Mouse (Mus musculus) embryo, embryonic 11.5 days (tissue): ENCODE results near the gene Gbx2.
A peak's percentile ranks its signal among the peaks of the same experiment; 100 is the strongest.

ENCODE experiments used
- DNase-seq: peaks from one replicate; pipeline ENCODE4 v3.0.0-alpha.2; 2012; ENCODE audit warnings: low read depth, low spot score

The Gbx2 gene

GRCm38 (mm10) chr1:89931120-89931519 is at the start of gene Gbx2:
TSS of gene Gbx2 (minus strand) at chr1:89931179.
- DNase-seq: peak; percentile 83

DNA sequence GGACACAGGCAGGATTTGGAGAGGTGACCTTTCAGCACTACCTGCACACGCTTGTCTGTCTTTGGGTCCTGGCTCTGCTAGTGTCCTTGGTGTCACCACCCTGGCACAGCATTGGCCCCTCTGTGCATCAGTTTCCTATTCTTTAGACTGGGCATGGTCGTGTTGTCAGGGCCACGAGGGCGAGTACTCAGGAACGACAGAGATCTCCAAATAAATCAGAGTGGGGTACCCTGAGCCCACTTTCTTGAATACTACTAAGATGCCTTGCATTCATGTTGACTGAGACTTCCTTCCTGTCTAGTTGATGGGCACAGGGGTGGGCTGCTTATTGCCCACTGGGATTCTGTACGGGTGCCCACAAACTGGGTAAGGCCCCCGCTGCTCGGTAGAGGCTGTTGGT is 46.3 kb upstream of the Gbx2 start:
- no peak for DNase-seq

DNA sequence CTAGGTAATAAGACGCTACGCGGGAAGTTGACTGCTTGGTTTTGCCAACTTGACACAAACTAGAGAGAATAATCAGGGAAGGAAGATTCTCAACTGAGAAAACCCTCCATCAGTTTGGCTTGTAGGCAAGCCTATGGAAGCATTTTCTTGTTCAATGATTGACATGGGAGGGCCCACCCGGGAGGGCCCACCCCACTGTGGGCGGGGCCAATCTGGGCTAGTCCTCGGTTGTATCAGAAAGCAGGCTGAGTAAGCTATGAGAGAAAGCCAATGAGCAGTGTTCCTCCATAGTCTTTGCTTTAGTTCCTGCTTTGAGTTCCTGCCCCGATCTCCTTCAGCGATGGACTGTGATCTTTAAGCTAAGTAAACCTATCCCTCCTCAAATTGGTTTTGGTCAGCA is 45.4 kb upstream of the Gbx2 start:
- DNase-seq: no peak

- DNase-seq: no peak
These were observed 43.6 kb upstream of the Gbx2 start for GRCm38 (mm10) chr1:89974541-89974940.

DNA sequence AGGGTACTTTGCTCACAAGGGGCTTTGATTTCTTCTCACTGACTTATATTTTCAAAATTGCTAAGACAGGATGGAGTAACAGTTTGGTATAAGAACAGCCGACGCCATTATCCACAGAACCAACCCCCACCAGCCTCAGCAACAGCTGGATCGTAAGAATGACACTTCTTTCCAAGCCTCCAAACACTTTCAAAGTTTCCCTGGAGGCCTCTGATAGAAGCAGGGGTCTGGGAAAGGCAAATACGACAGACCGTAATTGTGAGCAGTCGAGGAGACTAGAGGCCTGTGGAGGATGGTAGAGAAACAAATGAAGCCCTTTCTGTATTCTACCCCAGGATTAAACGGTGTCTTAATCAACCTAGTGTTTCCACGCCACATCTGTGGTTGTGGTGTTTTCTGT is 40.9 kb upstream of the Gbx2 start:
- DNase-seq: no peak

DNA sequence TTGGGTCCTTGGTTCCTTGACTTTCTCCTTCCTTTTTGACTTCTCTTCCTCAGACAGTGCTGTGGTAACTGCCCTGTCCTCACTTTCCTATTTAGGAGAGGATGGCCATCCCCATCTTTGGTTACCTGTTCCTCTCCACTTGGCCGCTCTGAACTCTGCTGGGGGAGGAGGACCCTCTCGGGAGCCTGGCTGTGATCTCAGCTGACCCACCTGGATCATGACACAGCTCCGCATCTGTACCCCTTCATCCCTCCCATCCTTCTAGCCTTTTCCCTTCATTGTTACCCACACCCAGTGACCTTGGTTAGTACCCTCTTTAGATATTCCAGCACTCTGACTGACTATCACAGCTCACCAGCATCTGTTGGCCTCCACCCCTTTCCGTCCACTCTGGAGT is 38.7 kb upstream of the Gbx2 start:
- DNase-seq: no peak

DNA sequence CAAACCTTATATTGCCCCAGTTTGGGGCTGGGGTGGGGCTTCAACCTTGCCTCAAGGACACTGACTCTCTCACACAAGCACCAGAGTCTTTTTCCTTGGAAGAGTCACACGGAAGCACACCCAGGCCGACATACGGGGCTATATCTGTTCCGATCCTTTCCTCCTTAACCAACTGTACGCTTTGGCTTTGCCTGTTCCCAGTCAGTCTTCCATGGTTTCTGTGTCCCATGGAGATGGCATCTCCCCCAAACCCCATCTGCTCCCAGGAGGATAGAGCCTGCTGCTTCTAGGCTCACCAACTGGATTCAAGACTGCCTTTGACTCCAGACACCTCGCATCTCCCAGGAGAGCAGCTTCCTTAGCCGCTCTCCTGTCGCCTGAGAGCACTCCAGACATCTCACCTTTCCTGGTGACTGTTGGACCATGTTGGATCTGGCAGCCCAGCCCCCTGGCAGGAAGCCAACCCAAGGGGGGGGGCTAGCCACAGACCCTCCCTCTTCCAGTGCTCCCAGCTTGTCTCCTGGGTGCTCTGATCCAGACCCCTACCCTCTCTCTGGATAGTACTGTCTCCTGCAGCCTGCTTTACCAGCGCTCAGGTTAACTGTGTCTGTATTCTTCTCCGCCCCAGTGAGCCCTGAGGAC is 38.2 kb upstream of the Gbx2 start:
- DNase-seq: no peak

DNA sequence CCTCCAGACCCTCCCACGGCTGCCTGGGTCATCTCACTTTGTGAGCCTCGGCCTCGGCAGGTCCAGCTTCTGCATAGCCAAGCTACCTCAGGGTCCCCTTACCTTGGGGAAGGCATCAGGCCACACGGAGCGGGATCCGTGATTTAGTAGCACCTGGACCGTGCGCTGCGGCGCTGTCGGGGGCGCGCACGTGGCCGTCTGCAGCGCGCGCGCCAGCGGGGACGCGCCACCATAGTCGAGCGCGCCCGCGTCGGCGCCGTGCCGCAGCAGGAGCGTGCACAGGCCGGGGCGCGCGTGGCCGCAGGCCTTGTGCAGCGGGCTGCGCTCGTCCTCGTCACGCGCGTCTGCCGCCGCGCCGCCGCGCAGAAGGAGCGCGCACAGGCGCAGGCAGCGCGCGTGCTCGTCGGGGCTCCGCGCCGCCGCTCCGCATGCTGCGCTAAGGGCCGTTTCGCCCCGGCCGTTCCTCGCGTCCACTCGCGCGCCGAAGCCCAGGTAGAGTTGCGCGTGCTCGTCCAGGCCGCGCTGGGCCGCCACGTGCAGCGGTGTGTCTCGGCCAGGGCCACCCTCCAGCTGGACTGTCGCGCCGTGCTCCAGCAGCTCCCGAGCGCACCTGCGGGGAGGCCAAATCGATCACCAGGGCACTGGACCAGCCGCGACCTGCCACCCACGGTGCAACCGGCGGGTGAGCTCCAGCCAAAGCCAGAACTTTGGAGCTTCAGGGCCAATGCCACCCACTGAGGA is 37.3 kb upstream of the Gbx2 start:
- no peak for DNase-seq

DNA sequence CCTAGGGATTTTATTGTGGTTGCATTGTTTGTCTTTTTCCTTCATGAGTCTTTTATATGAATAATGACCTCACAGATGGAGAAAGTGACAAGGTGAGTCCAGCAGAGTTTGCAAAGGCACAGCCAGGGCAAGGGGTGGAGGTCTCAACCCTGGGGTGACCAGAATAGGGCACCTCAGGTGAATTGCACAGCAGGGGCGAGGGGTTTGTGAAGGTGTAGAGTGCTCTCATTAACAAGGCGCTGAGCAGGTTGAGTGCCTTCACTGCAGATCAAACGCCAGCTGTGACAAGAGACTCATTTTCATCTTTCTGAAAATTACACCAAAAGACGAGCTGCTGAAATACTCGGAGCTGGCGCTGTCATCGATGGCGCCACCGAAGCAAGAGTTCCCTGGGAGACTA is 36.6 kb upstream of the Gbx2 start:
- no peak for DNase-seq

GRCm38 (mm10) chr1:89964426-89964825 is 33.4 kb upstream of the Gbx2 start:
- no peak for DNase-seq

DNA sequence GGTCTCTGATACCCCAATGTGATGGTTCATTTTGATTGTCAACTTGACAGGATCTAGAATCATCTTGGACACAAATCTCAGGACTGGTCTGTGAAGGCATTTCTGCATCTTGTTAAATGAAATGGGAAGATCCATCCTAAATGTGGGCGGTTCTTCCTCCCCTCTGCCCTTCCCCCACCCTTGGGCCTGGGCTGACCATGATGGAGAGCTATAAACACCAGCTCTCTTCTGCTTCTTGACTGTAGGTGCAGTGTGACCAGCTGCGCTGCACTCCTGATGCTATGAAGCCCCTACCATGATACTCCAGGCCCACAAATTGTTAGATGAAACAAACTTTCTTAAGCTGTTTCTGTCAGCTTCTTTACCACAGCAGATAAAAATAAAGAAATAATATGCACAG is 32.3 kb upstream of the Gbx2 start:
- DNase-seq: no peak

GRCm38 (mm10) chr1:89962092-89962491 is 31.1 kb upstream of the Gbx2 start:
- no peak for DNase-seq

DNA sequence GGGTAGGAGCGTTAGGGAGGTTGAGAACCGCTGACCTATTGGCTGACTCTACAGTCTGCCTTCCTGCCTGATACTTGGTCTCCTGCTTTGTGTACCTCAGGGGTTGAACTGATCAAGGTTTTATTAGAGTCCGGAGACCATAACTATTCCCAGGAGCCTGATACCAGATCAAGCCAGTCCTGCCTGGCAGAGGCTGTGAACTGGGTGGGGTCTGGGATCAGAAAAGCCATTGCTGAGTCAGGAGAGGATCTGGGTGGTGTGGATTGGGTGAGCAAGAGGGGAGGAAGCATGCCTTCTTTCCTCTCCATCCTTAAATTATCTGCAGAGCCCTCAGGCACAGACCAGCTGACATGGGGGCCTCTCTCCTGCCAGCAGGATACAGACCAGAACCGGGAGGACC is 28.4 kb upstream of the Gbx2 start:
- no peak for DNase-seq

DNA sequence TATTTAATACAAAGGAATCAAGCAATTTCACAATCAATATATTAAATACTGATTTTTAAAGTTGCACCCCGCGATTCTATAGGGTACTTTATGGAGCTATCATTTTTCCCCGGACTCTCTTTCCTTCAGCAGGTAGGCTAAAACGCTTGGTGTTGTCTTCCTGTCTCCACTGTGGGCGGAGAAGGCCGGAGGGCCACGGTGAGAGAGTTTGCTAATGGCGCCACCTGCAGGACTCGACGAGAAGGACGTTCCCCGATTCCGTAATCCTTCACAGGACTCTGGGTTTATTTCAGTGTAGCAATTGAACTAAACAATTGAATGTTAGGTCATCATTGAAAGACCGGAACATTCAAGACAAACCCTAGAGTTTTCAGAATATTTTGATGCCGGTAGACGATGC is 12.2 kb upstream of the Gbx2 start:
- no peak for DNase-seq

DNA sequence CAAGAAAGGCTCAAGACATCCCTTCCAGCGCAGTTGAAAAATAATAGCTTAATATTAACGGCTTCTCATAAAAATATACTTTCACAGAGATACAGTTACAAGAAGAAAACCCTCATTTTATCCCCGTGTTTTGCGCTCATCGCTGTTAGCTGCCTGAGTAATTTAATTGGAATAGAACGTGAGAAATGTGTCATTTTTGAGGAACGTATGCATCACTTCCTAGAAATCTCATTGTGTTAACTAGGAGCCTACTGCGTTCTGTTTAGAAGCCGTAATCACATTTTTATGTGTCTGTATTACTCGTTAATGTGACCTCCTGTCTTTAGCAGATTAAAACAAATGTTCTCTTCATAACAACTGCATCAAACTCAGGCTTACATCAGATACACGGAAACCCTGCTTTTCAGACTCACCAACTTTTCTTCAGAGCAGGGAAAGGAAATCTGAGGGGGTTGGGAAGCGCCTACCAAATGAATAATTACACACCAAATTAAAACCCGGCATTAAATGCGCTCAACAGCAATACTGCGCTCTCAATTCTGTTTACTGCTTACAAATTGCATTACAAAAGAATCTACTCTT is 11.5 kb upstream of the Gbx2 start:
- DNase-seq: no peak

DNA sequence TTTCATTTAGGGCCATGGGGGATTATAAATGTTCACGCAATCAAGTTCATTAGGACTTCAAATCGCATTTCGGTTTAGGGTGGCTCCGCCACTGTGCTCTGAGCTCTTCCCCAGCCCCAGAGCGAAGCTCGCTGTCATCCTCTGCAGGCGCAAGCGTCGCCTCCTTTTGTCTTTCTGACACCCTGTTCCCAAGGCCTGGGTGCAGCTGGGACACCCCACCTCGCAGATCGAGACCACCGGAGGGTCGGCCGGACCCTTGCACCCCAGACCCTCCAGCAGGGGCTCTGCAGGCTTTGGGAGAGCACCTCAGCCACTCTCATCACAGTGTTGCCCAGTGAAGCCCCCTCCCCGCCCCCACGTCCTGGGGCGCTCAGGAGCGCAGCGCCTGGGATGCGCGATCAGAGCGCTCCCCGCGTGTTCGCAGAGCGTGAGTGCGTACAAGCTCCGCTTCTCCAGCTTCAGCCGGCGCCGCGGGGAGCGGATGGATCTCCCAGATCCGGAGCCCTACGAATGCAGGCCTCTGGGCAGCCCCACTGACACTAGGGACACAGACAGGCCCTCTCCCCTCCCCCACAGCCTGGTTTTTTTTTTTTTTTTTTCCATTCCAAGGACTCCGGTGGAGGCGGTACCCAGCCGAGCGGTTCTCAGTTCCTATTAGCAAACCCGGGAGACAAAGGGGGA is 10.9 kb upstream of the Gbx2 start:
- no peak for DNase-seq

- DNase-seq: no peak
These were observed 10.1 kb upstream of the Gbx2 start for GRCm38 (mm10) chr1:89940961-89941524.

DNA sequence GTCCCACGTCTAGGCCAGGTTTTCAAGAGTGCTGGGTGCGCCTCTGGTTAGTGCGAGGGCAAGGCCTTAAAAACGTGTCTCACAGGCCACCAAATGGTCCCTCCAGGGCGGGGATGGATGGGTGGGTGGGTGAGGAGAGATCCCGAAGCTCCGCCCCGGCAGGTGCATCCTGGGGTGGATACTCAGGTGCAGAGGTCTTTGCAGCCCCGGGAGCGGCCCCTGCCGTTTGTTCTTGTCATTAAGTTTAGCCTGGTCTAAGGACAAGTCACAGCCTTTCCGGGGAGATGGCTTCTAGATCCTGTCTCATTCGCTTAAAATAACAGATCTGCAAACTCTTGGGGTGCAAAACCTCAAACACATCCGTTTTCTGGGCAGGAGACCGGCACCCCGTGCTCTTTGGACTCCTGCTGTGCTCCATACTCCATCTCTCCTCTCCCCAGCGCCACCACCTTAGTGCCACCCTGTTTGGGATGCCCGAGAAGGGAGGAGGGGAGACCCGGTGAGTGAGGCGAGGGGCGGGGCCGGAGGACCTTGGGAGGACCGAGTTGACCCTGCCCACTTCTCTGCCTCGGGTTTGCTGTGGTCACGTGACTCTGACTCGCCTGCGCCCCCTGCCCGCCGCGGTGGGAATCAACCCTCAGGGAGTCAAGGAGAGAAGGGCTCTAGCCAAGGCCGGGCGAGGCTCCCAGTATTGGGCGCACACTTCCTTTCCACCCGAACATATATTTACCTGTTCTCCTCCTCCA is 9.2 kb upstream of the Gbx2 start:
- DNase-seq: no peak

- DNase-seq: no peak
These were observed 8.6 kb upstream of the Gbx2 start for GRCm38 (mm10) chr1:89939596-89939960.

- DNase-seq: no peak
These were observed 8.1 kb upstream of the Gbx2 start for GRCm38 (mm10) chr1:89938884-89939595.
